Comparison of ENCODE assay signal across 8 mouse cellular contexts in genomic region chr2:154817788-154818187, GRCm38 (mm10). TPM values are rescaled to one million over a fixed set of nuclear protein-coding genes. Genes with fewer than 3 reads are reported as not detected.
DNase-seq lines count a peak whose midpoint lies in the region; ATAC-seq and TF ChIP-seq lines count a peak whose summit lies in the region.
"Had no signal": no experiment of that assay in that cellular context is flagged by ENCODE, and none has a peak within 500 bp of the region (broad histone marks: within the 10 kb centered on the region; RNA-seq: fewer than 3 reads in every experiment).

No protein-coding gene starts in this region.

- H3K4me3 ChIP-seq in liver, adult 2 months (ENCODE audit: insufficient read depth, low read depth, low read length): no peak overlapping the region
- no peak overlapping the region for H3K4me3 ChIP-seq in liver, embryonic 12.5 days
- no peak overlapping the region for H3K4me3 ChIP-seq in lung, postnatal 0 days (ENCODE audit: low read depth, low read length)

- peaks cover 30% of the 10 kb centered on the region for H3K4me1 ChIP-seq in liver, adult 2 months (ENCODE audit: control insufficient read depth, insufficient read depth, low read length)
- H3K4me1 ChIP-seq in liver, embryonic 12.5 days: peaks cover 64% of the 10 kb centered on the region
- H3K4me1 ChIP-seq in lung, postnatal 0 days (ENCODE audit: insufficient read depth, low read depth, low read length): peaks cover 10% of the 10 kb centered on the region

- peaks cover 45% of the 10 kb centered on the region; the same call in 1 of the 2 replicates for H3K79me2 ChIP-seq in liver, adult 2 months (ENCODE audit: control insufficient read depth, insufficient read depth, low read length)

- peak; percentile 80 for TF ChIP-seq CTCF in liver, adult 2 months (IDR thresholded peaks at IDR 0.05; ENCODE audit: low read depth, low read length)
- peak; percentile 69 for TF ChIP-seq CTCF in lung, postnatal 0 days (IDR thresholded peaks at IDR 0.05)

- no peak for ATAC-seq in liver, embryonic 12.5 days
- ATAC-seq in lung, postnatal 0 days: no peak

- no peak for TF ChIP-seq EP300 in lung, postnatal 0 days (IDR thresholded peaks at IDR 0.05)

- peak; percentile 73 for DNase-seq in liver, adult 2 months (ENCODE audit: extremely low read depth, low read depth, low spot score)
- peak; percentile 54 for DNase-seq in ZHBTc4 (ENCODE audit: low read depth, low spot score)
- peak; percentile 55 for DNase-seq in cerebellum, postnatal 36 days
- DNase-seq in kidney, postnatal 36 days: peak; percentile 46 to 71
- peak; percentile 52 for DNase-seq in lung, postnatal 0 days (ENCODE audit: low spot score)
- DNase-seq in spleen, postnatal 36 days (ENCODE audit: low spot score in 2 of 2): peak; percentile 14

- H3K9ac ChIP-seq in liver, adult 2 months (ENCODE audit: low read depth, low read length): no peak overlapping the region
- no peak overlapping the region for H3K9ac ChIP-seq in liver, embryonic 12.5 days
- H3K9ac ChIP-seq in lung, postnatal 0 days (replicated peaks; ENCODE audit: low read depth): no peak overlapping the region

- peaks cover 6% of the 10 kb centered on the region for H3K36me3 ChIP-seq in liver, adult 2 months (ENCODE audit: control insufficient read depth, insufficient read depth, low read length)
- H3K36me3 ChIP-seq in liver, embryonic 12.5 days: peaks cover 21% of the 10 kb centered on the region
- H3K36me3 ChIP-seq in lung, postnatal 0 days (ENCODE audit: insufficient read depth, low read length): no peaks in the 10 kb centered on the region

- WGBS in liver, adult 2 months: 10% methylated on average over 1 of the region's 1 CpGs
- WGBS in liver, embryonic 12.5 days (ENCODE audit: insufficient replicate concordance): 16% methylated on average over 1 of the region's 1 CpGs
- WGBS in lung, postnatal 0 days: 36% methylated on average over 1 of the region's 1 CpGs

- H3K27me3 ChIP-seq in liver, adult 2 months (ENCODE audit: control insufficient read depth, insufficient read depth, low read length): no peaks in the 10 kb centered on the region
- H3K27me3 ChIP-seq in liver, embryonic 12.5 days (replicated peaks): no peaks in the 10 kb centered on the region
- H3K27me3 ChIP-seq in lung, postnatal 0 days (replicated peaks; ENCODE audit: insufficient read depth, low read length): no peaks in the 10 kb centered on the region

- H3K27ac ChIP-seq in liver, adult 2 months (replicated peaks; ENCODE audit: insufficient read depth, low read depth, low read length): no peak overlapping the region
- no peak overlapping the region for H3K27ac ChIP-seq in liver, embryonic 12.5 days
- no peak overlapping the region for H3K27ac ChIP-seq in lung, postnatal 0 days (ENCODE audit: low read length)

- TF ChIP-seq POLR2A in liver, adult 2 months (IDR thresholded peaks at IDR 0.05; ENCODE audit: extremely low read depth, insufficient read depth, low read length): no peak

- H3K9me3 ChIP-seq in liver, embryonic 12.5 days (replicated peaks): no peaks in the 10 kb centered on the region
- no peaks in the 10 kb centered on the region for H3K9me3 ChIP-seq in lung, postnatal 0 days (ENCODE audit: low read length)

- no peak overlapping the region for H3K4me2 ChIP-seq in liver, embryonic 12.5 days
- H3K4me2 ChIP-seq in lung, postnatal 0 days (replicated peaks; ENCODE audit: low read depth, low read length): no peak overlapping the region

RNA-seq across cellular contexts. Expression of gene a, which starts 26.6 kb away (rescaled TPM):
- total RNA-seq in liver, adult 2 months (2014; rRNA removed): not detected in 2 replicates
- not detected in 2 replicates for polyA plus RNA-seq in liver, adult 2 months (2012; rRNA removed)
- 0.29 and 0.36 TPM in 2 replicates for polyA plus RNA-seq in liver, embryonic 12.5 days (2016; fragmentation: Nextera tagmentation; extraction: Ambion mirVana)
- polyA plus RNA-seq in lung, postnatal 0 days (2015; fragmentation: Nextera tagmentation; extraction: Ambion mirVana): not detected in 2 replicates
- total RNA-seq: gastrocnemius, adult 8-10 months had no signal

RNA-seq across cellular contexts. Expression of gene Raly, which starts 26.9 kb away (rescaled TPM):
- 57.6 and 61.0 TPM in 2 replicates for total RNA-seq in liver, adult 2 months (2014; rRNA removed)
- 79.0 and 82.2 TPM in 2 replicates for polyA plus RNA-seq in liver, adult 2 months (2012; rRNA removed)
- polyA plus RNA-seq in liver, embryonic 12.5 days (2016; fragmentation: Nextera tagmentation; extraction: Ambion mirVana): 29.6 and 37.1 TPM in 2 replicates
- polyA plus RNA-seq in lung, postnatal 0 days (2015; fragmentation: Nextera tagmentation; extraction: Ambion mirVana): 23.7 and 26.3 TPM in 2 replicates

RNA-seq across cellular contexts. Expression of gene Gm14214, which starts 48.0 kb away (rescaled TPM):
- not detected in 2 replicates for total RNA-seq in liver, adult 2 months (2014; rRNA removed)
- not detected in 2 replicates for polyA plus RNA-seq in liver, adult 2 months (2012; rRNA removed)
- not detected in 2 replicates for polyA plus RNA-seq in liver, embryonic 12.5 days (2016; fragmentation: Nextera tagmentation; extraction: Ambion mirVana)
- polyA plus RNA-seq in lung, postnatal 0 days (2015; fragmentation: Nextera tagmentation; extraction: Ambion mirVana): not detected in 2 replicates
- total RNA-seq: gastrocnemius, adult 8-10 months had no signal

Comparison
In these comparisons a context has a peak if more than half of its experiments do, and no peak if none do; other contexts are left out.
1. DNase-seq: peak in every context shown above with its lines; median percentile 73 in liver, adult 2 months; 58 in kidney, postnatal 36 days; 55 in cerebellum, postnatal 36 days; 54 in ZHBTc4; 52 in lung, postnatal 0 days; 14 in spleen, postnatal 36 days.